Mouse (Mus musculus) liver, embryonic 11.5 days (tissue): ENCODE measurements around the gene Gucd1. TPM values are rescaled to one million over a fixed set of nuclear protein-coding genes. Genes with fewer than 3 reads are reported as not detected.

Source experiments
- ATAC-seq: fragments of 200-750 bp; cut with Nextera tagmentation; replicated peaks from 2 replicates; pipeline ENCODE4 v1.8.0; 2017; ENCODE audit warnings: moderate number of reproducible peaks, mild to moderate bottlenecking, moderate TSS enrichment, moderate library complexity; ENCODE audit not compliant: low FRiP score
- DNase-seq: peaks from one replicate; pipeline ENCODE4 v3.0.0-alpha.2; 2017; ENCODE audit warnings: low spot score
- H3K27ac ChIP-seq: fragments of 300-500 bp; sonication (generic); 2 replicates; pipeline ENCODE4 v1.5.1; 2014; ENCODE audit warnings: mild to moderate bottlenecking, low read depth, low read length, control low read depth
- H3K27me3 ChIP-seq: fragments of 300-500 bp; sonication (generic); replicated peaks from 2 replicates; pipeline ENCODE4 v1.6.1; 2014; ENCODE audit warnings: low read length, mixed read lengths; ENCODE audit not compliant: control insufficient read depth, insufficient read depth
- H3K36me3 ChIP-seq: fragments of 300-500 bp; sonication (generic); 2 replicates; pipeline ENCODE4 v1.6.1; 2014; ENCODE audit warnings: mild to moderate bottlenecking, low read length, moderate library complexity, mixed read lengths; ENCODE audit not compliant: control insufficient read depth, insufficient read depth
- H3K4me1 ChIP-seq: fragments of 300-500 bp; sonication (generic); replicated peaks from 2 replicates; pipeline ENCODE4 v1.6.1; 2014; ENCODE audit warnings: low read length, mixed read lengths; ENCODE audit not compliant: control insufficient read depth, insufficient read depth
- H3K4me2 ChIP-seq: fragments of 300-500 bp; sonication (generic); 2 replicates; pipeline ENCODE4 v1.6.1; 2014; ENCODE audit warnings: mild to moderate bottlenecking, control low read depth, moderate library complexity
- H3K4me3 ChIP-seq: fragments of 300-500 bp; sonication (generic); 2 replicates; pipeline ENCODE4 v1.5.1; 2014; ENCODE audit warnings: low read depth, low read length, control low read depth
- H3K9ac ChIP-seq: fragments of 300-500 bp; sonication (generic); 2 replicates; pipeline ENCODE4 v1.6.1; 2014; ENCODE audit warnings: low read depth, low read length, control low read depth
- H3K9me3 ChIP-seq: fragments of 300-500 bp; sonication (generic); 2 replicates; pipeline ENCODE4 v1.6.1; 2016; ENCODE audit warnings: low read length, inconsistent platforms, mixed read lengths; ENCODE audit not compliant: control insufficient read depth
- WGBS: fragments of 180-500 bp; shearing (Covaris S2); extraction: QIAGEN DNeasy Blood & Tissue Kit; methylation state at CpG from one replicate; pipeline ENCODE4 v1.1.7; 2014; 5-methylcytosine and 5-hydroxymethylcytosine counted together
- polyA plus RNA-seq: library from polyadenylated mRNA; unstranded; fragments of >200 nt; fragmentation: Nextera tagmentation; extraction: Ambion mirVana; gene quantifications from 2 replicates; pipeline ENCODE4 v1.2.1, GENCODE M21; 2014

Gucd1 gene
- polyA plus RNA-seq, 1 experiment from 2014 or later: 44.5 TPM

- DNase-seq: no peak
- no peak overlapping the region for H3K27ac ChIP-seq
- no peaks in the 10 kb centered on the region for H3K9me3 ChIP-seq
- H3K4me2 ChIP-seq: no peak overlapping the region; the same call in 1 of the 2 replicates
- WGBS: 27% methylated on average over 12 of the region's 12 CpGs
- H3K36me3 ChIP-seq: no peaks in the 10 kb centered on the region
- H3K27me3 ChIP-seq: no peaks in the 10 kb centered on the region
- H3K9ac ChIP-seq: no peak overlapping the region
- ATAC-seq: no peak
- H3K4me3 ChIP-seq: no peak overlapping the region
- no peaks in the 10 kb centered on the region for H3K4me1 ChIP-seq
These were observed 33.4 kb upstream of the Gucd1 start for GRCm38 (mm10) chr10:75551175-75551574.

GRCm38 (mm10) chr10:75549886-75550285 lies 32.1 kb upstream of the Gucd1 start:
- Histone ChIP-seq H3K9me3 (no peaks in the 10 kb centered on the region), H3K4me1 (no peaks in the 10 kb centered on the region), H3K9ac (no peak overlapping the region), H3K4me3 (no peak overlapping the region), H3K27ac (no peak overlapping the region), H3K36me3 (no peaks in the 10 kb centered on the region), H3K4me2 (no peak overlapping the region), H3K27me3 (no peaks in the 10 kb centered on the region)
- no peak for DNase-seq
- no peak for ATAC-seq
- 70% methylated on average over 7 of the region's 7 CpGs for WGBS

- no peaks in the 10 kb centered on the region for H3K27me3 ChIP-seq
- H3K4me1 ChIP-seq: no peaks in the 10 kb centered on the region
- 68% methylated on average over 14 of the region's 14 CpGs for WGBS
These were observed 30.7 kb upstream of the Gucd1 start for GRCm38 (mm10) chr10:75548486-75548885.

GRCm38 (mm10) chr10:75547901-75548300 lies 30.1 kb upstream of the Gucd1 start:
- Histone ChIP-seq H3K27ac (no peak overlapping the region), H3K4me3 (no peak overlapping the region), H3K4me2 (no peak overlapping the region), H3K4me1 (no peaks in the 10 kb centered on the region), H3K9me3 (no peaks in the 10 kb centered on the region), H3K36me3 (no peaks in the 10 kb centered on the region), H3K27me3 (no peaks in the 10 kb centered on the region), H3K9ac (no peak overlapping the region)
- ATAC-seq: no peak
- 65% methylated on average over 7 of the region's 7 CpGs for WGBS
- no peak for DNase-seq

More at GRCm38 (mm10) chr10:75548486-75548885, 30.7 kb upstream of the Gucd1 start:
- H3K27ac ChIP-seq: no peak overlapping the region
- no peak for DNase-seq
- no peak overlapping the region for H3K9ac ChIP-seq
- H3K36me3 ChIP-seq: no peaks in the 10 kb centered on the region
- H3K9me3 ChIP-seq: no peaks in the 10 kb centered on the region
- ATAC-seq: no peak
- H3K4me2 ChIP-seq: no peak overlapping the region
- H3K4me3 ChIP-seq: no peak overlapping the region

GRCm38 (mm10) chr10:75536123-75536522 lies 18.4 kb upstream of the Gucd1 start:
- Histone ChIP-seq H3K27me3 (no peaks in the 10 kb centered on the region), H3K27ac (no peak overlapping the region), H3K36me3 (peaks cover 38% of the 10 kb centered on the region), H3K4me2 (no peak overlapping the region), H3K9me3 (no peaks in the 10 kb centered on the region), H3K4me1 (no peaks in the 10 kb centered on the region), H3K9ac (no peak overlapping the region), H3K4me3 (no peak overlapping the region)
- DNase-seq (no peak), ATAC-seq (no peak)
- 87% methylated on average over 5 of the region's 5 CpGs for WGBS

- Histone ChIP-seq H3K9ac (no peak overlapping the region), H3K4me2 (no peak overlapping the region), H3K27me3 (no peaks in the 10 kb centered on the region), H3K9me3 (no peaks in the 10 kb centered on the region), H3K36me3 (peaks cover 38% of the 10 kb centered on the region), H3K4me1 (no peaks in the 10 kb centered on the region), H3K27ac (no peak overlapping the region), H3K4me3 (no peak overlapping the region)
- ATAC-seq (no peak), DNase-seq (no peak)
- whole genome bisulfite sequencing: 86% methylated on average over 2 of the region's 2 CpGs
These were observed 17.7 kb upstream of the Gucd1 start for GRCm38 (mm10) chr10:75535423-75535822.

- Histone ChIP-seq H3K4me1 (no peaks in the 10 kb centered on the region), H3K4me3 (no peak overlapping the region), H3K27ac (no peak overlapping the region), H3K27me3 (no peaks in the 10 kb centered on the region), H3K9me3 (no peaks in the 10 kb centered on the region), H3K4me2 (no peak overlapping the region), H3K9ac (no peak overlapping the region), H3K36me3 (peaks cover 38% of the 10 kb centered on the region)
- WGBS: 84% methylated on average over 8 of the region's 8 CpGs
- no peak for DNase-seq
- no peak for ATAC-seq
These were observed 17.2 kb upstream of the Gucd1 start for GRCm38 (mm10) chr10:75534934-75535333.

- Histone ChIP-seq H3K9me3 (no peaks in the 10 kb centered on the region), H3K36me3 (peaks cover 40% of the 10 kb centered on the region), H3K9ac (no peak overlapping the region), H3K4me2 (no peak overlapping the region), H3K4me1 (no peaks in the 10 kb centered on the region), H3K27me3 (no peaks in the 10 kb centered on the region), H3K4me3 (no peak overlapping the region), H3K27ac (no peak overlapping the region)
- 92% methylated on average over 8 of the region's 8 CpGs for WGBS
- ATAC-seq: no peak
- no peak for DNase-seq
These were observed 16.4 kb upstream of the Gucd1 start for GRCm38 (mm10) chr10:75534216-75534615.

GRCm38 (mm10) chr10:75531532-75532090 lies 13.8 kb upstream of the Gucd1 start:
- H3K27me3 ChIP-seq: no peaks in the 10 kb centered on the region
- no peak overlapping the region for H3K27ac ChIP-seq
- peaks cover 42% of the 10 kb centered on the region for H3K36me3 ChIP-seq
- 89% methylated on average over 9 of the region's 9 CpGs for WGBS
- ATAC-seq: no peak
- no peak for DNase-seq
- H3K4me3 ChIP-seq: no peak overlapping the region
- H3K9me3 ChIP-seq: no peaks in the 10 kb centered on the region
- H3K4me2 ChIP-seq: no peak overlapping the region
- H3K9ac ChIP-seq: no peak overlapping the region
- no peaks in the 10 kb centered on the region for H3K4me1 ChIP-seq
